Mouse (Mus musculus) midbrain, embryonic 14.5 days (tissue): ENCODE measurements around the gene Ehd1. TPM values are rescaled to one million over a fixed set of nuclear protein-coding genes. Genes with fewer than 3 reads are reported as not detected.

Experiments used
- ATAC-seq: fragments of 200-750 bp; cut with Nextera tagmentation; 2 replicates; pipeline ENCODE4 v1.8.0; 2017; ENCODE audit warnings: moderate number of reproducible peaks, moderate library complexity; ENCODE audit not compliant: low FRiP score, low TSS enrichment
- DNase-seq: peaks from one replicate; pipeline ENCODE4 v3.0.0-alpha.2; 2015
- H3K27ac ChIP-seq: fragments of 300-500 bp; sonication (generic); replicated peaks from 2 replicates; pipeline ENCODE4 v1.5.1; 2014; ENCODE audit warnings: mild to moderate bottlenecking, low read depth, low read length, moderate library complexity
- H3K27me3 ChIP-seq: fragments of 300-500 bp; sonication (generic); 2 replicates; pipeline ENCODE4 v1.6.1; 2014; ENCODE audit warnings: low read length, control low read depth, mixed read lengths; ENCODE audit not compliant: control insufficient read depth, insufficient read depth
- H3K36me3 ChIP-seq: fragments of 300-500 bp; sonication (generic); 2 replicates; pipeline ENCODE4 v1.6.1; 2014; ENCODE audit warnings: low read length, control low read depth; ENCODE audit not compliant: control insufficient read depth, insufficient read depth
- H3K4me1 ChIP-seq: fragments of 300-500 bp; sonication (generic); 2 replicates; pipeline ENCODE4 v1.6.1; 2014; ENCODE audit warnings: mild to moderate bottlenecking, antibody characterized with exemption, low read length, control low read depth; ENCODE audit not compliant: control insufficient read depth, insufficient read depth
- H3K4me2 ChIP-seq: fragments of 300-500 bp; sonication (generic); 2 replicates; pipeline ENCODE4 v1.6.1; 2014; ENCODE audit warnings: mild to moderate bottlenecking, low read length, moderate library complexity
- H3K4me3 ChIP-seq: fragments of 300-500 bp; sonication (generic); replicated peaks from 2 replicates; pipeline ENCODE4 v1.5.1; 2014; ENCODE audit warnings: low read depth, low read length
- H3K9ac ChIP-seq: fragments of 300-500 bp; sonication (generic); replicated peaks from 2 replicates; pipeline ENCODE4 v1.6.1; 2014; ENCODE audit warnings: mild to moderate bottlenecking, low read length, moderate library complexity
- H3K9me3 ChIP-seq: fragments of 300-500 bp; sonication (generic); 2 replicates; pipeline ENCODE4 v1.6.1; 2016; ENCODE audit warnings: low read length, control low read depth, mixed read lengths; ENCODE audit not compliant: control insufficient read depth
- WGBS: fragments of 180-500 bp; shearing (Covaris S2); extraction: QIAGEN DNeasy Blood & Tissue Kit; methylation state at CpG from one replicate; pipeline ENCODE4 v1.1.7; 2014; 5-methylcytosine and 5-hydroxymethylcytosine counted together
- polyA plus RNA-seq: library from polyadenylated mRNA; unstranded; fragments of >200 nt; fragmentation: Nextera tagmentation; extraction: Ambion mirVana; gene quantifications from 2 replicates; pipeline ENCODE4 v1.2.1, GENCODE M21; 2014

The Ehd1 gene
- polyA plus RNA-seq, 1 experiment from 2014 or later = 75.0 TPM

GRCm38 (mm10) chr19:6343066-6343925 lies 66.8 kb downstream of the Ehd1 start:
- H3K4me1 ChIP-seq = peaks cover 8% of the 10 kb centered on the region; the same call in 1 of the 2 replicates
- H3K4me2 ChIP-seq = no peak overlapping the region
- DNase-seq = no peak
- no peak overlapping the region for H3K9ac ChIP-seq
- H3K9me3 ChIP-seq = no peaks in the 10 kb centered on the region
- no peaks in the 10 kb centered on the region for H3K27me3 ChIP-seq
- H3K4me3 ChIP-seq = no peak overlapping the region
- no peak overlapping the region for H3K27ac ChIP-seq
- ATAC-seq = no peak
- WGBS = 89% methylated on average over 19 of the region's 19 CpGs
- H3K36me3 ChIP-seq = peaks cover 81% of the 10 kb centered on the region

DNA sequence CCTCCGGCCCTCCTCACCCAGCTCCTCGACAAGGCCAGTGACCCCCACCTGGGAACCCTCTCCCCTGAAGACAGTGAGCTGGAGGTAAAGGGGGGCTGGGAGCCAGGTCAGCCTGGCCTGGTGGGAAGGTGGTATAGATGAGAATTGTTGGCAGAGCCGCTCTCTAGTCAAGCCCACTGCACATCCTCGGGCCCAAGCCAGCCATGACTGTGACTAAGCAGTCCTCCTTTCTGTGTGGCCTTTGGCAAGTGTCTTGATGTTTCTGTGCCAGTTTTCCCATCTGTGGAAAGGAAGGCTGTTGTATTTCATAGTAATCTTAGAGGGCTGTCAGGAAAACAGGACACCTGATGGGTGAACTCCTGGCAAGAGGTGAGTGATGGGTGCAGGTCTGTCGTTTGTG lies 67.5 kb downstream of the Ehd1 start:
- H3K27ac ChIP-seq = no peak overlapping the region
- H3K4me1 ChIP-seq = peaks cover 8% of the 10 kb centered on the region; the same call in 1 of the 2 replicates
- ATAC-seq (no peak), DNase-seq (no peak)
- H3K27me3 ChIP-seq = no peaks in the 10 kb centered on the region
- no peaks in the 10 kb centered on the region for H3K9me3 ChIP-seq
- H3K4me3 ChIP-seq = no peak overlapping the region
- H3K9ac ChIP-seq = no peak overlapping the region
- no peak overlapping the region for H3K4me2 ChIP-seq
- WGBS = 86% methylated on average over 5 of the region's 5 CpGs
- peaks cover 81% of the 10 kb centered on the region for H3K36me3 ChIP-seq

- no peak overlapping the region for H3K9ac ChIP-seq
- H3K9me3 ChIP-seq = no peaks in the 10 kb centered on the region
- DNase-seq (no peak), ATAC-seq (no peak)
- no peaks in the 10 kb centered on the region for H3K27me3 ChIP-seq
- H3K36me3 ChIP-seq = peaks cover 79% of the 10 kb centered on the region
- no peak overlapping the region for H3K27ac ChIP-seq
- WGBS = 96% methylated on average over 5 of the region's 5 CpGs
- H3K4me1 ChIP-seq = peaks cover 4% of the 10 kb centered on the region; the same call in 1 of the 2 replicates
- H3K4me3 ChIP-seq = no peak overlapping the region
- no peak overlapping the region for H3K4me2 ChIP-seq
Observed at GRCm38 (mm10) chr19:6346023-6346422, 69.5 kb downstream of the Ehd1 start.

GRCm38 (mm10) chr19:6346661-6347060 lies 70.1 kb downstream of the Ehd1 start:
- Histone ChIP-seq H3K27ac (no peak overlapping the region), H3K9me3 (no peaks in the 10 kb centered on the region), H3K4me3 (no peak overlapping the region), H3K36me3 (peaks cover 85% of the 10 kb centered on the region), H3K27me3 (no peaks in the 10 kb centered on the region), H3K4me2 (no peak overlapping the region), H3K9ac (no peak overlapping the region), H3K4me1 (no peaks in the 10 kb centered on the region)
- ATAC-seq (no peak), DNase-seq (no peak)
- WGBS = 90% methylated on average over 10 of the region's 10 CpGs

GRCm38 (mm10) chr19:6347615-6348014 lies 71.1 kb downstream of the Ehd1 start:
- DNase-seq = no peak
- no peak for ATAC-seq
- H3K27me3 ChIP-seq = no peaks in the 10 kb centered on the region
- no peak overlapping the region for H3K4me2 ChIP-seq
- no peak overlapping the region for H3K9ac ChIP-seq
- no peaks in the 10 kb centered on the region for H3K9me3 ChIP-seq
- H3K27ac ChIP-seq = no peak overlapping the region
- no peaks in the 10 kb centered on the region for H3K4me1 ChIP-seq
- H3K36me3 ChIP-seq = peaks cover 79% of the 10 kb centered on the region
- H3K4me3 ChIP-seq = no peak overlapping the region
- WGBS = 92% methylated on average over 4 of the region's 4 CpGs

DNA sequence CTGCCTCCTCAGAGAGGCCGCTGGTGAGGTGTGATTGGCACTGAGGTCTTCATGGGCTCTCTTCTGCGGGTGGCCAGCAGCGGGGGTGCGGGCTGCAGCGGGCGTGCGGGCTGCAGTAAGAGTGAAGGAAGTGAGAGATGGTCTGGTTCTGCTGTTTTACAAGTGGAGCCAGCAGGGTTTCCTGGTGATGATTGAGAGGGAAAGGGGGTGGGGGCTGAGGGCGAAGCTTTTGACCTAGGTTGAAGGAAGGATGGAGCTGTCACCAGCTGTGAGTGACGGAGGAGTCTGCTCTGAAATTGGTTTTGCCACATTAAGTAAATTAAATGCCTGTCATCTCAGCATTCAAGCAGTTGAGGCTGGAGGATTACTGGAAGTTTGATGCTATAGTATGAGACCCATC lies 72.2 kb downstream of the Ehd1 start:
- Histone ChIP-seq H3K27ac (no peak overlapping the region), H3K4me2 (no peak overlapping the region)
- 53% methylated on average over 9 of the region's 9 CpGs for WGBS

DNA sequence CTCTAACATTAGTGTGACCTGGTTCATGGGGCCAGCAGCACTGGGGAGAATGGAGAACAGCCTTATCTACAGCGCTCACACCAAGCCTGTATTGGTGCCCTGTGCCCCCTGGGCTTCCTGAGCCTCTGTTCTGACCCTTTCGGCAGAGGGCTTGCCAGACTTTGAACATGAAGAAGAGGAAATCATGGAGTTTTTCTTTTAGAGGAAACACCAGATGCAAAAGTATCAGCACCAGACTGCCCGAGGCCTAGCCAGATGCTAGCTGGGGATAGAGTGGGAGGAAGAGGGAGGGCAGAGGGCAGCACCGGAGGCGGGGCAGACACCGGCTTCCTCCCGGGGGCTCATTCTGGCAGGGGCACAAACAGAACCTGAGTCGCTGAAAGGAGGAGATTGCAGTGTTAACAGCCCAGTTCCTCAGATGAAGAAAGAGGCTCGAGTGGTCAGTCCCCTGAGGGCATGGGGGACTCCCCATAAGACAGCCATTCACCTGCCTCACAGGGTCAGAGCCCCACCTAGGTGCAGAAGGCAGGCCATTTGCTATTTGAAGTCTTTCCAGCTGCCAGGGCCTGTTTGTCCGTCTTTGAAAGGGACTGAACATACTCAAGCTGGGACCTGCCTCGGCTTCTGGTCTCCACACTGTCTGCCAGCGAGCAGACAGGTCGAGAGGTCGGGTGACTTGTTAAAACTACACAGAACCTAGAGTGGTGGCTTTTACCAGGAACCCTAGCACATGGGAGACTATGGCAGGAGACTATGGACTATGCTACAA lies 72.9 kb downstream of the Ehd1 start:
- Histone ChIP-seq H3K4me2 (no peak overlapping the region), H3K36me3 (peaks cover 77% of the 10 kb centered on the region), H3K27me3 (no peaks in the 10 kb centered on the region), H3K27ac (no peak overlapping the region), H3K9me3 (no peaks in the 10 kb centered on the region), H3K9ac (no peak overlapping the region), H3K4me3 (no peak overlapping the region), H3K4me1 (no peaks in the 10 kb centered on the region)
- DNase-seq (no peak), ATAC-seq (no peak)
- 53% methylated on average over 14 of the region's 14 CpGs for WGBS

More for the DNA sequence above, 72.2 kb downstream of the Ehd1 start:
- peaks cover 78% of the 10 kb centered on the region for H3K36me3 ChIP-seq
- no peak for DNase-seq
- no peak for ATAC-seq
- no peaks in the 10 kb centered on the region for H3K27me3 ChIP-seq
- H3K9ac ChIP-seq = no peak overlapping the region
- no peaks in the 10 kb centered on the region for H3K4me1 ChIP-seq
- no peak overlapping the region for H3K4me3 ChIP-seq
- H3K9me3 ChIP-seq = no peaks in the 10 kb centered on the region
